Mouse (Mus musculus) limb, embryonic 11.5 days (tissue): ENCODE results near the gene Pnpla8. TPM values are rescaled to one million over a fixed set of nuclear protein-coding genes. Genes with fewer than 3 reads are reported as not detected.

Source experiments
- ATAC-seq: fragments of 200-750 bp; cut with Nextera tagmentation; 2 replicates; pipeline ENCODE4 v1.8.0; 2017; ENCODE audit warnings: low read depth; ENCODE audit not compliant: insufficient number of reproducible peaks, low FRiP score, low TSS enrichment
- DNase-seq: peaks from one replicate; pipeline ENCODE4 v3.0.0-alpha.2; 2015; ENCODE audit warnings: low spot score
- H3K27ac ChIP-seq: fragments of 300-500 bp; sonication (generic); replicated peaks from 2 replicates; pipeline ENCODE4 v1.5.1; 2014; ENCODE audit warnings: low read depth, mild to moderate bottlenecking, low read length
- H3K27me3 ChIP-seq: fragments of 300-500 bp; sonication (generic); 2 replicates; pipeline ENCODE4 v1.6.1; 2014; ENCODE audit warnings: mild to moderate bottlenecking, low read length, mixed read lengths; ENCODE audit not compliant: control insufficient read depth, insufficient read depth
- H3K36me3 ChIP-seq: fragments of 300-500 bp; sonication (generic); 2 replicates; pipeline ENCODE4 v1.6.1; 2014; ENCODE audit warnings: mild to moderate bottlenecking, low read length, moderate library complexity, mixed read lengths; ENCODE audit not compliant: control insufficient read depth, insufficient read depth
- H3K4me1 ChIP-seq: fragments of 300-500 bp; sonication (generic); 2 replicates; pipeline ENCODE4 v1.6.1; 2014; ENCODE audit warnings: low read length, mixed read lengths; ENCODE audit not compliant: control insufficient read depth, insufficient read depth
- H3K4me2 ChIP-seq: fragments of 300-500 bp; sonication (generic); 2 replicates; pipeline ENCODE4 v1.6.1; 2014; ENCODE audit warnings: low read depth, mild to moderate bottlenecking, moderate library complexity; ENCODE audit not compliant: severe bottlenecking
- H3K4me3 ChIP-seq: fragments of 300-500 bp; sonication (generic); 2 replicates; pipeline ENCODE4 v1.5.1; 2014; ENCODE audit warnings: low read depth, low read length
- H3K9ac ChIP-seq: fragments of 300-500 bp; sonication (generic); 2 replicates; pipeline ENCODE4 v1.6.1; 2014; ENCODE audit warnings: mild to moderate bottlenecking, low read length
- H3K9me3 ChIP-seq: fragments of 300-500 bp; sonication (generic); 2 replicates; pipeline ENCODE4 v1.6.1; 2016; ENCODE audit warnings: low read length; ENCODE audit not compliant: control insufficient read depth
- WGBS: fragments of 180-500 bp; shearing (Covaris S2); extraction: QIAGEN DNeasy Blood & Tissue Kit; methylation state at CpG from one replicate; pipeline ENCODE4 v1.1.7; 2014; 5-methylcytosine and 5-hydroxymethylcytosine counted together
- microRNA-seq: library from miRNA; unstranded; fragments of <30 nt; microRNA quantifications from one replicate; pipeline ENCODE4, GENCODE M21; 2016
- polyA plus RNA-seq: library from polyadenylated mRNA; unstranded; fragments of >200 nt; fragmentation: Nextera tagmentation; extraction: Ambion mirVana; gene quantifications from 2 replicates; pipeline ENCODE4 v1.2.1, GENCODE M21; 2014

Pnpla8 gene
- polyA plus RNA-seq, 1 experiment from 2014 or later = 55.0 TPM

DNA sequence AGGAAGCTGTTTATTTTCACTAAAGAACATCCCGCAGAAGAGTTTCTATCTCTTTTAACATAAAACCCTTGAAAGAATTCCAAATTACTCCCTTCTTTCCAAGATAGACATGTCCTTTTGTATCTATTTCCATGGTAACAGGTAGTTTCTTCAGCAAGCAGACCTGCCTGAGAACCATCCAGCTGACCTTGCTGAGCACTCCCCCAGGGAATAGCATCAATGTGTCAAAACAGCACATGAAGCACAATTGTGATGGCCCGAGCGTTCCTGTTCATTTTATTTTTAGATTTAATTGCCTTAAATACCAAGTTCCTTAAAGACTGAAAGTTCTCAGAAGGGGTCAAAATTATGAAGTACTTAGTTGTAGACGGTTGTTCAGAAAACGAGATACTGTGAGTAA is 124.1 kb downstream of the Pnpla8 start:
- H3K4me2 ChIP-seq = no peak overlapping the region
- 74% methylated on average over 5 of the region's 5 CpGs for WGBS
- ATAC-seq = no peak
- no peaks in the 10 kb centered on the region for H3K4me1 ChIP-seq
- H3K36me3 ChIP-seq = no peaks in the 10 kb centered on the region
- H3K9ac ChIP-seq = no peak overlapping the region
- DNase-seq = no peak
- no peaks in the 10 kb centered on the region for H3K9me3 ChIP-seq
- no peak overlapping the region for H3K27ac ChIP-seq
- H3K4me3 ChIP-seq = no peak overlapping the region
- no peaks in the 10 kb centered on the region for H3K27me3 ChIP-seq

DNA sequence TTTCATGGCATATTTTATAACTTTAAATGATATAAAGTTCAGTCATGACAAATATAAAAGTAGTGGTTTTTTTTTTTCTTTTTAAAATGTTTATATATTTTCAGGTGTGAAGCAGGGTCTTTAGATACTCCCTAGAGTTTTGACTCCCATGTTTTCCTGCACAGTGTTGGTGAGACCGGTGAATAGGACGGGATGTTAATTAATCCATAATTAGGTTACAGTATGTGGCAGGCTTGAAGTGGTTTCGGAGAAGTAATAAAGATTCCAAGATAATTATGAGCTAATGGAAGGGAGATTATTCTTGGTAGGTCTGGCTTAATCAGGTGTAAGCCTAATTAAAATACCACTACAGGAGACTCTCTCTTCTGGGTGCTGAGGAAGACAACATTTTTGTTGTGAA is 125.0 kb downstream of the Pnpla8 start:
- ATAC-seq (no peak), DNase-seq (no peak)
- Histone ChIP-seq H3K9me3 (no peaks in the 10 kb centered on the region), H3K36me3 (no peaks in the 10 kb centered on the region), H3K4me2 (no peak overlapping the region), H3K4me1 (no peaks in the 10 kb centered on the region), H3K27me3 (no peaks in the 10 kb centered on the region), H3K9ac (no peak overlapping the region), H3K4me3 (no peak overlapping the region), H3K27ac (no peak overlapping the region)
- WGBS = 63% methylated on average over 3 of the region's 3 CpGs

DNA sequence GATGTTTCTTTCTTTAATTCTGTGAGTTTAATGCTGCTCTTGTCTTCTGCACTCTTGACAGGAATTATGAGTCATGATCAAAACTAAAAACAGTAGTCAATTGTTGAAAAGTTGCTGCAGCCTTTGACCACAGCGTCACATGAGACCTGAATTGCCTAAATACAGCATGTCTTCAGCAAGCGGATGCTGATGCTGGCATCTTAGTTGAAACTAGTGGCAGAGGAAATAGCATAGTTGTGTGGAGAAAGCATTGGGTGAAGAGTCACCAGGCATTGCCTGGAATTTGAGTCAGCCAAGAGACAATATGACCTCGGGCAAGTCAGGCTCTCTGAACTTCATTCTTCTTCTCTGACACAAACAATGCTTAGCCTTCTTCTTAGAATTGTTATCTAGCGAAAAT is 133.9 kb downstream of the Pnpla8 start:
- ATAC-seq (no peak), DNase-seq (no peak)
- Histone ChIP-seq H3K27me3 (no peaks in the 10 kb centered on the region), H3K27ac (no peak overlapping the region), H3K36me3 (no peaks in the 10 kb centered on the region), H3K4me1 (no peaks in the 10 kb centered on the region), H3K9ac (no peak overlapping the region), H3K9me3 (no peaks in the 10 kb centered on the region), H3K4me3 (no peak overlapping the region), H3K4me2 (no peak overlapping the region)
- WGBS = 87% methylated on average over 4 of the region's 4 CpGs

DNA sequence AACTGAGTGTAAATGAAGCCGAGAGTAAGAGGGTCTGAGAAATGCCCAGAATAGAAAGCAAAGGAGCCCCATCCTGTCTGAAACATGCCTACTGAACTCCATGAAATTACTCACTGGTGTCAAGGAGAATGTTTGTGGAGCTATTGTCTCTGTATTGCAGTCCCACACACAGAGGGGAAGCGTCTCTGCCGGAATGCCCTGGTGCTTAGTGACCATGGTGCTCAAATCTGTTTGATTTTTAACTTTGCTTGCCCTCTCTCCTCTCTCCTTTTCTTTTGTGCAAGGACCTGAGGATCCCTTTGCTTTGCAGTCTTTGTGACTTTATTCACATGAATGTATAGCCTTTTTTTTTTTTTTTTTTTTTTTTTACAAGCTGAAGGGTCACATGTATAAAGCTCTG is 136.3 kb downstream of the Pnpla8 start:
- Histone ChIP-seq H3K27ac (no peak overlapping the region), H3K4me2 (no peak overlapping the region), H3K36me3 (no peaks in the 10 kb centered on the region), H3K4me3 (no peak overlapping the region), H3K9me3 (no peaks in the 10 kb centered on the region), H3K9ac (no peak overlapping the region), H3K27me3 (no peaks in the 10 kb centered on the region), H3K4me1 (no peaks in the 10 kb centered on the region)
- ATAC-seq = no peak
- no peak for DNase-seq
- 75% methylated on average over 3 of the region's 3 CpGs for WGBS

DNA sequence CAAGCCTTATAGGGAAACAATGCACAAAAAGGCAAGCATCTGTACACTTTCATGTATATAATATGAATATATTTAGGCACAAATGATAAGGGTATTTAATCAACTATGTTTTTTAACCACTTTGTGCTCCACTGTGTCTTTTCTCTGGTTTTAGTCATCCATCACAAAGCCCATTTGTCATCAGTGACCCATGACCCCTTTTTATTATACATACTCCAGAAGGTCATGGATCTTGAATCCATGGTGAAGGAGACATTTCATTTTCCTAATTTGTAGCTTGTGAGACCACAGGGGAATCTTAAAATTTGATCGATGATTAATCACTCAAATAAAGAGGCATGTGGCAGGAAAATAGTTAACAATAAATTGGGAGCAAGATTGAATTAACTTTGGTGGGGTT is 136.7 kb downstream of the Pnpla8 start:
- Histone ChIP-seq H3K27me3 (no peaks in the 10 kb centered on the region), H3K9me3 (no peaks in the 10 kb centered on the region), H3K4me2 (no peak overlapping the region), H3K9ac (no peak overlapping the region), H3K36me3 (no peaks in the 10 kb centered on the region), H3K4me1 (no peaks in the 10 kb centered on the region), H3K4me3 (no peak overlapping the region), H3K27ac (no peak overlapping the region)
- ATAC-seq (no peak), DNase-seq (no peak)
- 90% methylated on average over 1 of the region's 1 CpGs for WGBS

DNA sequence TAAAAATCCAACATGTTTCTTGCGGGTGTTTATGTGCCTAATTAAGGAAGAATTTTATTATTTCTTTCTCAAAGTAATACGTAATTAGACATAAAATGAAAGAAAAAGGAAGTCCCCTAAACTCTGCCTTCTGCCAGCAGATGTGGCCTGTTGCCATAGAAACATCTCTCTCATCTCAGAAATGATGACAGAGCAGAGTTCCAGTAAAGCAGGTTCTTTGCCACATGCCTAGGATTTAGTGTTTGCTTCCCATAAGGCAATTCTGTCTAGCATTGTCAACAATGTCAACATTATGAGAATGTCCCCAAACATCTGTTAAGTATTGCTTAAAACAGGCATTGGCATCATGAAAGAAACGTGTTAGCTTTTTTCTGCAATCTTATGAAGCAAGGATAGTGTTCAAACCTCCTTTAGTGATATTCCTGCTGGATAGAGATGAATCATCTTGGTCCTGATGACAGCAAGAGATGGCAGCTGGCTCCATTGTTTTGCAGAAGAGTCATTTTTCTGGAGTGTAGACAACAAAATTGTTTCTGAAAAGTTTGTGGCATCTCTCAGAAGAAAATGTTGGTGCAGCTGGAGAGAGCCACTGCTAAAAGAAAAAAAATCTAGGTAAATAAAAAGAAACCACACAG is 150.0 kb downstream of the Pnpla8 start:
- no peak overlapping the region for H3K9ac ChIP-seq
- H3K27me3 ChIP-seq = no peaks in the 10 kb centered on the region
- no peak overlapping the region for H3K4me3 ChIP-seq
- no peak overlapping the region for H3K27ac ChIP-seq
- no peaks in the 10 kb centered on the region for H3K4me1 ChIP-seq
- 60% methylated on average over 3 of the region's 3 CpGs for WGBS
- no peak overlapping the region for H3K4me2 ChIP-seq
- no peaks in the 10 kb centered on the region for H3K36me3 ChIP-seq
- no peak for DNase-seq
- ATAC-seq = no peak
- H3K9me3 ChIP-seq = no peaks in the 10 kb centered on the region

Small RNAs within 50 kb of the gene (microRNA-seq; reads per million reads assigned to microRNA genes)
- not detected for gene Mir5627

Other genes with a start within 250 kb of the Pnpla8 start
- gene Dnajb9, start 11.0 kb upstream of the Pnpla8 start, polyA plus RNA-seq = 19.6 and 20.3 TPM in 2 replicates
- gene Nrcam, start 107.5 kb downstream of the Pnpla8 start, polyA plus RNA-seq = 1.6 and 1.9 TPM in 2 replicates